Mouse (Mus musculus) c-Kit-negative CD71-positive TER-119-positive erythroid progenitor cells, embryonic 14.5 days (primary cell): Measurements from ENCODE around the gene Tecr.
A peak's percentile ranks its signal among the peaks of the same experiment; 100 is the strongest.
"Not testable (repeated sequence)": the region's sequence is repeated elsewhere in the genome, so short reads cannot be mapped to it uniquely, and the experiment has no call there.

Experiments used
- DNase-seq: peaks from one replicate; pipeline ENCODE4 v3.0.0-alpha.2; 2013; ENCODE audit warnings: low read depth, low spot score

The Tecr gene

GRCm38 (mm10) chr8:83582226-83582625, 25.5 kb downstream of the Tecr start:
- DNase-seq = no peak

DNA sequence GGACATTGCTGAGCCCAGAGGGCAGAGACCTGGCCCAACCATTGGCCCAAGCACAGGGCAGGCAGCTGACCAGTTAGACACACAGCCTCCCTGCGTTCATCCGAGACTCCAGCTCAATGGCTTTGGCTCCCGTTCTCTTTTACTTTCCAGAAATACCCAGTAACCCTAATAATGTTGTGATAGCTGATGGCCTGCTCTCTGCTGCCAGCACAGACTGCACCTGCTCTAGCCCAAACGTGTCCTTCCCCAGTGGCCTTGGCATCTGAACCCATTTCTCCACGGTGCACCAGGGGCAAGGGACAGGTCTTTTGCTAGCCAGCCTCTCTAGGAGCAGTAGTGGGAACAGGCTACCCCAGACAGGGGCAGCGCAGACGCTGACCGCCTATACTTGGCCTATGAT, 26.9 kb downstream of the Tecr start:
- DNase-seq = no peak

DNA sequence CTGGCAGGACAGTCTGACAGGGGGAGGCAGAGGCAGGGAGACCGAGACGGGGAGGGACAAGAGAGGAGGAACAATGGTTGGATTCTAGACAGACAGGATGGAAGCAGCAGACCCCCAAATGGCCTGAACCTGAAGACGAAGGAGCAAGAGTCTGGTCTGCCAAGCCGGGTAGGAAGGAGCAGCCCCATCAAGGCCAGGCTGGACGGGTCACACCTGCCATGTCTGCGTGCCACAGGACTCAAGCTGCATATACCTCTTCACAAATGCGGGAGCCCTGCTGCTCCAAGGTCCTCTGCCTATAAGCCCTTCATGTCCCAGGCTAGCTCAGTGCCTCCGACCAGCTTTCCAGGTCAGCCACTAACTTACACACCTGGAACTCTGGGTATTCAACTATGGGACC, 28.1 kb downstream of the Tecr start:
- DNase-seq = no peak

- DNase-seq = no peak
Measured at GRCm38 (mm10) chr8:83578131-83579055, 29.4 kb downstream of the Tecr start.

DNA sequence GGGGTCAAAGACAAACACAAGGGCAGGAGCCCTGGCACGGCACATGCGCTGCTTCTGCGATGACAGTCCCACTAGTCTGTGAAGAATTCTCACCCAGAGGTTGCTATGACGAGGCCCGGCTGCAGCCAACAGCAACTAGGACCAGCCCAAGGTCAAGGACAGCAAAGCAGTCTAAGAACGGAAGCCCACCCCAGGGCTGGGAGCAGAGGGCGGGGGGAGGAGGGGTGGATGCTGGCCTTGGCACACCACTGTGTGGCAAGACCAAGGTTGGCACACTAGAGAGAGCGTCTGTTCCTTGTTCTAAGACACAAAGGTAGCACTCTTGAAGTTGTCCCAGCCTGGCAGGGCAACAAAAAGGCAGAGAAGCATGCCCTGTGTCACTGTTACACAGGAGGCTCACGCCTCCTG, 30.4 kb downstream of the Tecr start:
- DNase-seq = no peak

DNA sequence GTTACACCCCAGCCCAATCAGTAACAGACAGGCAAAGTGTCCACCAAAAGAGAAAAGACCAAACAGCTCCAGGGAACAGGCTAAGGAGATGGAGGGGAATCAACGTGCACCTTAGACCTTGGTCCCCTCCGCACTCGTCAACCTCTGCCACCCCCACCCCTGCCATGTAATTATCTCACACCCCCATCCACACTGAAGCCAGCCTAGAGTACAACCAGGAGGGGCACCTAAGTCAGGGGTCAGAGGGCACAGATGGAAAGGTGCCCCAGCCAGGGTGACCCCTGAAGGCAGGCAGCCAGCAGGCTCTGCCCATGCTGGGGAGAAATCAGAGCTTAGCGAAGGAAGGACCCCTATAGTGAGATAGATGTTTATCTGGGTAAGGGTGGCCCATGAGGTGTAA, 30.9 kb downstream of the Tecr start:
- no peak for DNase-seq

DNA sequence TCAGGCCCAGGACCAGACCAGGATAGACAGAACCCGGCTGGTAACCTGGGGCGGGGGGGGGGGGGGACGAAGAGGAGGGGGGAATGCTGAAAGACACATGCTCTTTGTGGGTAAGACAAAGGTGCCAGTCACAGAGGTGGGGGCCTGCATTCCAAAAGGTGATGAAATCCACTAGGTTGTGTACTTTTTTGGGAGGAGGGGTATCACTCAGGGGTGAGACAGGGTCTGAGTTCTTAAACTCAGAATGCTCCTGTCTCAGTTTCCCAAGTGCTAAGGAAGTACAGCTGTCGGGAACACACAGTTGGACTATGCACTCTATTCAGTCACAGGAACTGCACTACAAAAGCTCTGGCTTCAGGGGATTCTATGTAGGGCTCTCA, 31.3 kb downstream of the Tecr start:
- no peak for DNase-seq

DNA sequence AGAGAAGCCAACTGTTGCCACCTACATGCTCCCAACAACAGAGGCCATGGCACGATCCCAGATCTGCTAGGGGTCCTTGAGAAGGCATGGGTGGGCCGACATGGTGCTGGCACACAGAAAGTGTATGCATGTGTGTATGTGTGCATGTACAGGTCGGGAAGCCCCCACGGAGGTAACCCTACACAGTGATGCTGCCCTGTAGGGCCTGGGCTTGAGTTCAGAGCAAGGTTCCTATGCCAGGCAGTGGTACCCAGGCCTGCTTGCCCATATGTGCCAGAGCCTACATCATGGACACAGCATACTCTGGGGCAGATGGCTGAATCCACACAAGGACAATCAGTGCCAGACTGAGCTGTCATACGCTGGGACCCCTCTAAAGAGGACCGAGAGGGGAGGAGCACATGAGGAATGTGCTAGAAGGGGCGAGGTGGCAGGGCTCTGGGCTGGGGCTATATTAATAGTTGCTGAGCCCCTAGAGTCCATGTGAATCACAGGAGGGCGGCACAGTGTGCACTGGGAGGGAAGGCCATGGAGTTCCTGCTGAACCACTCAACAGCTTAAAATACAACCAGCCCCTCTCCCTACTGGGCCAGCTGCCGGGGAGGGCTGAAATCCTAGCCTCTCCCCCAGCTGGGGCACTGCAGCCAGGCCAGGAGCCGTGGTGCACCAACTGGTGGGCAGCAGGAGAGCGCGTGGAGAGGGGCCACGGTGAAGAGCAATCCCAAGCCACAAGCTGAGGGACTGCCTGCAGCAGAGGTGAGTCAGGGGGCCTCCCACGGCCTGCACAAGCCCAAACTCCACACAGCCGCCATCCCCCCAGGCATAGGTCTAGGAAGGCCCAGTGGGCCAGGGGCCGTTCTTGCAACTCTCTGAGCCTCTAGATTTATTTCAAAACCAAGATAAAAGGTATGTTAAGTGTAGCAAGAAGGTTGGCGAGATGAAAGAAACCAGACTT, 31.9 kb downstream of the Tecr start:
- DNase-seq = no peak

GRCm38 (mm10) chr8:83574631-83575315, 33.0 kb downstream of the Tecr start:
- no peak for DNase-seq

DNA sequence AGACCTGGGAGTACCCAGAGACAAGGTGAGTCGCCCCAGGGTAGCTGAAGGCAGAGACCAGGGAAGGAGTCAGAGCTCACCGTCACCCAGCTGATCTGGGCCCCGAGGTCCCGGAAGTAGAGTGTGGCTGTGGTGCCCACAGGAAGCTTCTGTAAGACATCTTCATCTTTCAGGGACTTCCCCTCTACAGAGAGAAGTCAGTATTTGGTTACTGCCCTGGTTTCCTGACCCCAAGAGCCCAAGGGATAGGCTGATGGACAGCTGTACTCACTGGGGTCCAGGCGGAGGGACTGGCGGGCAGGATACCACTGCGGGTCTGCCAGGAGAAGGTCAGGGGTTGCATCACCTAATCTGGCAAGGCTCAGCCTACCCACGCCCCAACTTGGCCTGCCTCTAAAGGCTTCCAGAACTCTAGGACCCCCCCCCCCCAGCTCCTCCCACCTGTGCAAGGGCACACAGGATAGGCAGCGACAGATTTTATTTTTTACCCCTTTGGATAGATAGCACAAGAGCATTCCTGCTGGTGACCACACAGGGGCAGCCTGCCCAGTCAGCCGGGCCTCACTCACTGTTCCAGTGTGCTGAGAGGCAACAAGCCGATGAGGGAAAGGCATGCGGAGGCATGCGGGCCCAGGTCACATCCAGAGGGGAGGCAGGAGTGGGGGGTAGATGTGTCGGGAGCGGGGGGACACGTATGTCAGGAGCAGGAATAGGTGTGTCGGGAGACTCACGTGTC, 34.5 kb downstream of the Tecr start:
- no peak for DNase-seq

GRCm38 (mm10) chr8:83572246-83572812, 35.4 kb downstream of the Tecr start:
- DNase-seq = no peak

DNA sequence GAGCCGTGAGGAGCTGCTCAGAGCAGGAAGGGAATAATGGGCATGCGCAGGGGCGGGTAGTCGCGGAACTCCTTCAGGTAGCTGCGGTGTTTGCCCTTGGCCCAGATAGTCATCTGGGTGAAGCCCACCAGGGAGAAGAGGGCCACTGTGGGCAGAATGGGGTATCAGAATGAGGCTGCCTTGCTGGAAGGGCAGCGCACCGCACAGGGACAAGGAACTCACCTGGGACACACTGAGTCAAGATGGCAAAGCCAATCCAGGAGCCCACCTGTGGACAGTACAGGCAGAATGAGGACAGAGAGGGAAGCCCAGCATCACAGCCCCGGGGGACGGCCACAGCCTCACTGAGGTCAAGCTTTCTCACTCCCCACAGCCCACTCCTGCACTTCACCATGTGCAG, 36.0 kb downstream of the Tecr start:
- DNase-seq = no peak

DNA sequence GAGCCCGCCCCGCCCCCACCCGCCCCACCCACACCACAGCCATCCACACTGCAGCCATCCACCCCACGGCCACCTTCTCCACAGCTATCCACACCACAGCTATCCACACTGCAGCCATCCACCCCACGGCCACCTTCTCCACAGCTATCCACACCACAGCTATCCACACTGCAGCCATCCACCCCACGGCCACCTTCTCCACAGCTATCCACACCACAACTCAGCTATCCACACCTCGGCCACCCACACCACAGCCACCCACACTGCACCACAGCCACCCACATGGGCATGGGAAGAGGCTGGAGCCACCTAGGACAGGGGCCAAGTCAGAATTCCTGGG, 36.8 kb downstream of the Tecr start:
- not testable (repeated sequence) for DNase-seq

DNA sequence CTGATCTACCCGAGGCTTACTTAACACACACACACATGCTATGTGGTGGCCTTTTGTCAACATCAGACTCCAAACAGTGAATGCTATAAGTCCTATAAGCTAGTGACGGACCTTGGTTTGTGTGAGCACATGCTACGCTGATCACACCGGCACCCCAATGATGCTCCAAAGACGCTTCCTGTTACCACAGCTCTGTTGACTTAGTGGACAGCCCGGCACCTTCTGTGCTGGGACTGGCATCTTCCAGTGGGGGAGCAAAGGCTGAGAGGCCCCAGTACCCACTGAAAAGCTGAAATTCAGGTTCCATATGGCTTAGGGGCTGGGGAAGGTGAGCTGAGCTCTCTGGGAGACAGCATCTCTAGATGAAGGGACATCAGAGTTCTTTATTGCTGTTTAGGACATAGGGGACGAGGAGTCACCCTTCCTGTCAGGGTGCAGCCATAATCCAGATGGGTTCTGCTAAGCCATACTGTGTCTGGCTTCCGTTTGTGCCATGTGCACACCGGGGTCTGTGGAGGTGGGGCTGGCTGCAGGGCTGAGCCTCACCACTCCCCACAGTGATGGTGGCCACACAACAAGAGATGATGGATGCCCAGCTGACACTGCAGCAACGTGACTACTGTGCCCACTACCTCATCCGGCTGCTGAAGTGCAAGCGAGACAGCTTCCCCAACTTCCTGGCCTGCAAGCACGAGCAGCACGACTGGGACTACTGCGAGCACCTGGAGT, 37.3 kb downstream of the Tecr start:
- no peak for DNase-seq

GRCm38 (mm10) chr8:83569165-83569564, 38.6 kb downstream of the Tecr start:
- no peak for DNase-seq

DNA sequence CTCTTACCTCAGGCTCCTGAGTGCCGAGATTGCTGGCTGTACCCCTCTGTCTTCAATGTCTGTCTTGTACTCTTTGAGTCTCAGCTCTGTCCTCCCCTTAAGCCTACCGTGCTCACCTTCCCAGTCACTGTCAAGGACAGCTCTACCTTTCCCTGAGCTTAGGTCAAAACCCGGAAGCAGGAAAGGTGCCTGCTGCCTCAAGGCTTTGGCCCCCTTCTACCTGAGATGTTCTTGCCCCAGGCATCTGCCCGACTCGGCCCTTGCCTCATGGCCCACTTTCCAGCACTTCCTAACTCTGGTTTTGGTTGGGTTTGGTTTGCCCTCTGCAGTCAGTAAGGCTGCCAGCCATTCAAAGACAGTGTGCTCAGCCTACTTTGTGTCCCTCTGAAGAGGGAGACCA, 39.0 kb downstream of the Tecr start:
- no peak for DNase-seq

GRCm38 (mm10) chr8:83568128-83568527, 39.6 kb downstream of the Tecr start:
- DNase-seq = no peak

- DNase-seq = no peak
Measured at GRCm38 (mm10) chr8:83567668-83568067, 40.1 kb downstream of the Tecr start.

GRCm38 (mm10) chr8:83566469-83567395, 41.0 kb downstream of the Tecr start, which contains the start of gene Ndufb7:
Gene Ndufb7 (plus strand): TSS chr8:83566671.
- peak; percentile 71 for DNase-seq
